Mouse (Mus musculus) liver, embryonic 11.5 days (tissue): ENCODE results near the gene Uggt1. TPM values are rescaled to one million over a fixed set of nuclear protein-coding genes. Genes with fewer than 3 reads are reported as not detected.

Experiments
- ATAC-seq: fragments of 200-750 bp; cut with Nextera tagmentation; replicated peaks from 2 replicates; pipeline ENCODE4 v1.8.0; 2017; ENCODE audit warnings: moderate number of reproducible peaks, mild to moderate bottlenecking, moderate TSS enrichment, moderate library complexity; ENCODE audit not compliant: low FRiP score
- DNase-seq: peaks from one replicate; pipeline ENCODE4 v3.0.0-alpha.2; 2017; ENCODE audit warnings: low spot score
- H3K27ac ChIP-seq: fragments of 300-500 bp; sonication (generic); 2 replicates; pipeline ENCODE4 v1.5.1; 2014; ENCODE audit warnings: mild to moderate bottlenecking, low read depth, low read length, control low read depth
- H3K27me3 ChIP-seq: fragments of 300-500 bp; sonication (generic); replicated peaks from 2 replicates; pipeline ENCODE4 v1.6.1; 2014; ENCODE audit warnings: low read length, mixed read lengths; ENCODE audit not compliant: control insufficient read depth, insufficient read depth
- H3K36me3 ChIP-seq: fragments of 300-500 bp; sonication (generic); 2 replicates; pipeline ENCODE4 v1.6.1; 2014; ENCODE audit warnings: mild to moderate bottlenecking, low read length, moderate library complexity, mixed read lengths; ENCODE audit not compliant: control insufficient read depth, insufficient read depth
- H3K4me1 ChIP-seq: fragments of 300-500 bp; sonication (generic); replicated peaks from 2 replicates; pipeline ENCODE4 v1.6.1; 2014; ENCODE audit warnings: low read length, mixed read lengths; ENCODE audit not compliant: control insufficient read depth, insufficient read depth
- H3K4me2 ChIP-seq: fragments of 300-500 bp; sonication (generic); 2 replicates; pipeline ENCODE4 v1.6.1; 2014; ENCODE audit warnings: mild to moderate bottlenecking, control low read depth, moderate library complexity
- H3K4me3 ChIP-seq: fragments of 300-500 bp; sonication (generic); 2 replicates; pipeline ENCODE4 v1.5.1; 2014; ENCODE audit warnings: low read depth, low read length, control low read depth
- H3K9ac ChIP-seq: fragments of 300-500 bp; sonication (generic); 2 replicates; pipeline ENCODE4 v1.6.1; 2014; ENCODE audit warnings: low read depth, low read length, control low read depth
- H3K9me3 ChIP-seq: fragments of 300-500 bp; sonication (generic); 2 replicates; pipeline ENCODE4 v1.6.1; 2016; ENCODE audit warnings: low read length, inconsistent platforms, mixed read lengths; ENCODE audit not compliant: control insufficient read depth
- WGBS: fragments of 180-500 bp; shearing (Covaris S2); extraction: QIAGEN DNeasy Blood & Tissue Kit; methylation state at CpG from one replicate; pipeline ENCODE4 v1.1.7; 2014; 5-methylcytosine and 5-hydroxymethylcytosine counted together
- polyA plus RNA-seq: library from polyadenylated mRNA; unstranded; fragments of >200 nt; fragmentation: Nextera tagmentation; extraction: Ambion mirVana; gene quantifications from 2 replicates; pipeline ENCODE4 v1.2.1, GENCODE M21; 2014

The Uggt1 gene
- polyA plus RNA-seq, 1 experiment from 2014 or later = 55.8 TPM

DNA sequence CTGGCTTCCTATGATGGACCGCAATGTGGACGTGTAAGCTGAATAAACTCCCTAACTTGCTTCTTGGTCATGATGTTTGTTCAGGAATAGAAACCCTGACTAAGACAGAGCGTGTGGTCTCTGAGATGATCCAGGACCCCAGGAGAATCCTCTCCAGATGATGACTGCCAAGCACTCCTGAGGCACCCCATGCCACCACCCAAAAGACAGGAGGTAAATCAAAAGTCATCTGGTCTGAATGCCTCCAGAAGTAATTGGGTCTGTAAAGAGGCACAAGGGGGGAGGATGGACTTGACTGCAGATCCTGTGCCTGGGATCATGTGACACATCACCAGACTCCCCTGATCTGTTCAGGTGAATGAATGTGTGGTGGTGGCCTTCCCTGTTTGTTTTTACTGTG lies 131.9 kb downstream of the Uggt1 start:
- H3K4me3 ChIP-seq = no peak overlapping the region
- H3K36me3 ChIP-seq = no peaks in the 10 kb centered on the region
- H3K27ac ChIP-seq = no peak overlapping the region
- 80% methylated on average over 3 of the region's 3 CpGs for WGBS
- H3K9ac ChIP-seq = no peak overlapping the region
- no peak for DNase-seq
- ATAC-seq = no peak
- H3K4me1 ChIP-seq = 0 out of 2 replicates have a peak, but pooled peaks cover 3% of the 10 kb centered on the region
- no peak overlapping the region for H3K4me2 ChIP-seq
- no peaks in the 10 kb centered on the region for H3K27me3 ChIP-seq
- H3K9me3 ChIP-seq = no peaks in the 10 kb centered on the region

DNA sequence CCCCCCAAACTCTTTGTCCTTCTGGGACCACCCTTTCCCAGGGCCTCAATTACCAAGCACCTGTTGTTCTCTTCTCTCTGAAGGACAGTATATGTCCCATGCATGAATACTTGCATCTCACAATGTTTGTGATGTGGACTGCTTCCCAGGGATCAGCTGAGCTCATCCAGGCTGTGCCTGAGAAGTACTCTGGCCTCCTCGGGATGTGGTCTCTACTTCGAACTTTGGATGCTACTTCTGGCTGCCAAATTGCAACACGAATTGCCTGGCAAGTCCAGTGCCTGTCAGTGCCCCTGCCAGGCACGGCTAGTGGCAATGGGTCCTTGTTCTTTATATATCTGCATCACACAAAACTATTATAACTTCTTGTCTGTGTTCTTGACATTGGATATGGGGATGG lies 134.5 kb downstream of the Uggt1 start:
- no peaks in the 10 kb centered on the region for H3K27me3 ChIP-seq
- no peaks in the 10 kb centered on the region for H3K4me1 ChIP-seq
- no peak overlapping the region for H3K4me3 ChIP-seq
- ATAC-seq (no peak), DNase-seq (no peak)
- WGBS = 81% methylated on average over 4 of the region's 4 CpGs
- no peak overlapping the region for H3K27ac ChIP-seq
- H3K9me3 ChIP-seq = no peaks in the 10 kb centered on the region
- peaks cover 12% of the 10 kb centered on the region for H3K36me3 ChIP-seq
- H3K4me2 ChIP-seq = no peak overlapping the region
- H3K9ac ChIP-seq = no peak overlapping the region

DNA sequence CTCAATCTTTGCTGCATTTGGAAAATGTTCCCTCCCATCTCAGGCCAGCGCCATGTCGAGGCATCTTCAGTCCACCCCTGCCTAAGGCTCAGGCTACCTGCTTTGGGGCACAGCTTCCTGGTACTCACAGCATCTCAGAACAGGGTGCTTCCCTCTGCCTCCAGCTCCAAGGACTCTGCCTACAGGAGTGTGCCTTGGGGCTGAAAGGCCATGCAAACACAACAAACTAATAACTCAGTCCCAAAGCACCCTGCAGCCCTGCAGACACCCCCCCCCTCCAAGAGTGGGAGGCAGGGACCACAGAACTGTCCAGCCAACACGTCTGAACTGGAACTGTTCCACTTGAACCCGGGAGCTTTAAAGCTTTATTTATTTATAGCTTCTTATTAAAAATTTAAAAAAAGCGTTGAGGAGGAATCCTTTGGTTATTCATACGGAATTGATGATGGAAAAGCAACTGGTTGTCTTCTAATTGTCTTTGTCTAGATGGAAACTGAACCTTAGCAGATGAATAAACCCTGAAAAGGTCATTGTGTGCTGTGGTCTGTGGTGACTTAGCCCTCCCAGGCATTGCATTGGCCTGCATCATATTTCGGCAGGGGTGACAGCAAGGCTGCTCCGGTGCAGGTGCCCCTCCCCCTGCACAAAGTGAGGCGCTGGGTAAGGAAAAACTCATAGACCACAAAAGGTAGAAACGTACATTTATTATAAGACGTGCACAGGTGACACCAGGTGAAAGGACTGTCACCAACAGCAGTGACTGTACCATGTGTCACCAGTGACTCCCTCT lies 138.4 kb downstream of the Uggt1 start:
- H3K9me3 ChIP-seq = no peaks in the 10 kb centered on the region
- WGBS = 85% methylated on average over 11 of the region's 11 CpGs
- H3K36me3 ChIP-seq = peaks cover 32% of the 10 kb centered on the region
- no peaks in the 10 kb centered on the region for H3K4me1 ChIP-seq
- H3K4me3 ChIP-seq = no peak overlapping the region
- H3K9ac ChIP-seq = no peak overlapping the region
- ATAC-seq (no peak), DNase-seq (no peak)
- H3K4me2 ChIP-seq = no peak overlapping the region
- no peak overlapping the region; the same call in 1 of the 2 replicates for H3K27ac ChIP-seq
- H3K27me3 ChIP-seq = no peaks in the 10 kb centered on the region

DNA sequence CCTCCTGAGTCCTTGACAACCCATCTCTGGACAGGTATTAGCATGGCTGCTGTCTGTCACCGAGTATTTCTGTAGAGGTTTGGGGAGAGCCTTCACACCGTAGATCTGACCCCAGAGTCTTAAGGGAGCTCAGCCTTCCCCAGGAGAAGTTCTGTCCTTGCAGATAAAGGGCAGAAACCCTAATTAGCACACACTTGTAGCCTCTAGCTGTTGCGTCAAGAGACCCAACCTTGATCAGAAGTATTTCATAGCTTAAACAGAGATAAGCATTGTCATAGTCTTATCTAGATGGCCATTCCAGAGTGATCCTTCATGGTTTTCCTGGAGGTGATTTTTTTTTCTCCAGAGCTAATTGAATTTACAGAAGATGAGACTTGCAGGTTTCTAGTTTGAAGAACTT lies 144.1 kb downstream of the Uggt1 start:
- no peak overlapping the region for H3K27ac ChIP-seq
- 72% methylated on average over 3 of the region's 3 CpGs for WGBS
- no peak for DNase-seq

DNA sequence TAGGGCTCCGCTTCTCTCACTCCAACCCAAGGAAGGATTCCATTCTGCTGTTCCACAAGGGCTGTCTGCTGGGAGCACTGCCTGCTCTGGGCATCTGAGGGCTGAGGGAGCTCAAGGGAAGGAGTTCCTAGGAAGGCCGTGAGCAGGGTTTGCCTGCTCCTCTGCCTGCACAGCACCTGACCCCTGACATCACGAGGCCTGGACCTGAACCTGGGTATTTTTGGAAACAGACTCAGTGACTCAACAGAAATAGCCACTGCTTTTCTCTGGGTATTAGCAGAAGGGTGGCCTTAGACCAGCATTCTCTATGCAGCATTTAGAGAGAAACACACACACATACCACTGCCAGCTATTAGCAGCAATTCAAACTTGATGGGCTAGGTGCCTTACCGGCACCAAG lies 146.1 kb downstream of the Uggt1 start:
- no peak overlapping the region for H3K4me2 ChIP-seq
- H3K4me1 ChIP-seq = peaks cover 28% of the 10 kb centered on the region
- 85% methylated on average over 4 of the region's 4 CpGs for WGBS

More for the DNA sequence above, 144.1 kb downstream of the Uggt1 start:
- H3K36me3 ChIP-seq = peaks cover 28% of the 10 kb centered on the region
- H3K4me2 ChIP-seq = no peak overlapping the region
- no peak overlapping the region for H3K9ac ChIP-seq
- ATAC-seq = no peak
- H3K4me1 ChIP-seq = peaks cover 18% of the 10 kb centered on the region
- H3K9me3 ChIP-seq = no peaks in the 10 kb centered on the region
- no peaks in the 10 kb centered on the region for H3K27me3 ChIP-seq
- no peak overlapping the region for H3K4me3 ChIP-seq

DNA sequence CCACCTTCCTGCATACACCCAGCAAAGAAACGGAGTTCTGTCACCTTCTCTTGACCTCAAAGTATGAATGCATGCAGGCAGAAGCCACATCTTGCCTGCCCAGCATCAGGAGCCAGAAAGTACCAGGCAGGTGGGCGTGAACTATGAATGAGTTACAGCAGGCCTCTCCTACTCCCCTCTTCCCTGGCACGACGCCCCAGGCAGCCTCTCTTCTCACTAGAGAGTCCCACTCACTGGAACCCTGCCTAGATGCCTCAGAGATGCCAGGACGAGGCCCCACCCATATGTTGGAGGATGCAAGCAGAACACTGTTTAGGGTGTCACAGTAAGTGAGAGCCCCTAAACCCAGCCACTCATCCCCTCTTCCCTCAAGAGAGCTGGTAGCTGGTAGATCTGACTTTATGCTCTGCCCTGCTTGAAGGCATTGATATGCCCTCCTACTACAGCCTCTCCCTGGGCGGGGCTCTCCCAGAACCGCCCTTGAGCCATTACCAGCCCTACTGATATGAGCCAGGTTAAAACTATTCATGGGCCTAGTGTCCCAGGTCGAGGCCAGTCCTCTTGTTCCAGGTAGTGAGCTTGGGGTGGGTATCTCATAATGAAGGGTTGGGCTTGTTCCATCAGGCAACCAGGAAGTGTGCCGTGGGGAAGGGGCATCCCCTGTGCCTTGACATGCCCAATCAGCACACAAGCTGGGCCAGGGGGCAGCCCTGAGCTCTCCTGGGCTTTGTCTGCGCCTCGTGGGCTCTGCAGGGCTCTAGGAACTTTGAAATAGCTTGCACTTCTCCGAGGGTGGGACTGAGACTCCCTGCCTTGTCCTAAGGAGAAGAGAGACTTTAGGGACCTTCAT lies 148.9 kb downstream of the Uggt1 start:
- peaks cover 20% of the 10 kb centered on the region for H3K36me3 ChIP-seq
- no peaks in the 10 kb centered on the region for H3K9me3 ChIP-seq
- no peaks in the 10 kb centered on the region for H3K27me3 ChIP-seq
- DNase-seq (no peak), ATAC-seq (peak; percentile 81)
- peaks cover 43% of the 10 kb centered on the region for H3K4me1 ChIP-seq
- peak overlapping the region; percentile 51 for H3K9ac ChIP-seq
- WGBS = 65% methylated on average over 12 of the region's 12 CpGs
- H3K4me2 ChIP-seq = peak overlapping the region; percentile 24
- 0 out of 2 replicates have a peak overlapping the region, but pooled peaks have one; percentile 3 for H3K4me3 ChIP-seq
- peak overlapping the region; percentile 60 for H3K27ac ChIP-seq

More for the DNA sequence above, 146.1 kb downstream of the Uggt1 start:
- Histone ChIP-seq H3K9me3 (no peaks in the 10 kb centered on the region), H3K27me3 (no peaks in the 10 kb centered on the region), H3K27ac (no peak overlapping the region), H3K36me3 (peaks cover 25% of the 10 kb centered on the region), H3K4me3 (no peak overlapping the region), H3K9ac (no peak overlapping the region)
- ATAC-seq = no peak
- DNase-seq = no peak

DNA sequence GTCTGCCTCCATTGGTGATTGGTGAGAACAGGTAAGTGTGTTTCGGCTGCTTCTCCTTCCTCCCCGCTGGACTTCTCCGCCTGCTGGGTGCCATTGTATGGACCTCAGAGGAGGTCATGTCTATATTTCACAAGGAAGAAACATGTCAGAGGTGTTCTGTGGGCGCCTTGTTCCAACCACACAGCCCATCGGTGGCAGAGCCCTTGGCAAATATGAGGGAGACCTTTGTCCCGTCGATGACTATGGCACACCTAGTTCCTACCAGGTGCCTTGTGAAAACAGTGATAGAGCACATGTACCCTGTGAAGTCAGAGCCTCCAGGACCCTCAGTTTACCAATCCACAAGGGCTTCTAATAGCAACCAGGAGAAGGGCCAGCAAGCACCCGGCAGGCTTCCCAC lies 150.8 kb downstream of the Uggt1 start:
- Histone ChIP-seq H3K36me3 (peaks cover 20% of the 10 kb centered on the region), H3K27me3 (no peaks in the 10 kb centered on the region), H3K4me3 (no peak overlapping the region), H3K27ac (peak overlapping the region; percentile 26), H3K9ac (no peak overlapping the region), H3K4me1 (peaks cover 55% of the 10 kb centered on the region), H3K9me3 (no peaks in the 10 kb centered on the region), H3K4me2 (no peak overlapping the region)
- WGBS = over 99% methylated on average over 8 of the region's 8 CpGs
- ATAC-seq (no peak), DNase-seq (no peak)

DNA sequence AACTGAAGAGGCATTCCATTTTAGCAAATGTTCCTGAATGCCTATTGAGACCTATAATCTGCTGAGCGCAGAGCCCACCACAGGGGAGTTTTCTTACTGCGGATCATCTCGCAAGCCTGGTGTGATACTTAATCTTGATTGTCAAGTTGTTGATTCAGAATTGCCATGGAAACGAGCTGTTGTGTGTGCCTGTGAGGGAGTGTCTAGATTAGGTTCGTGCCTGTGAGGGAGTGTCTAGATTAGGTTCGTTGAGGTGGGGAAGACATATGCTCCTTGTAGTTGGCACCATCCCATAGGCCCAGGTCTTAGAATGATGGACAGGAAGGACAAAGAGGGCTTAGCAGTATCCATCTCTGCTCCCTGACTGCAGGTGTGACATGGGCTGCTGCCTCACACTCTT lies 153.3 kb downstream of the Uggt1 start:
- H3K9me3 ChIP-seq = no peaks in the 10 kb centered on the region
- no peaks in the 10 kb centered on the region for H3K27me3 ChIP-seq
- peaks cover 25% of the 10 kb centered on the region for H3K36me3 ChIP-seq
- H3K4me2 ChIP-seq = peak overlapping the region; percentile 4
- peak overlapping the region; percentile 41 for H3K9ac ChIP-seq
- peak overlapping the region; percentile 72 for H3K27ac ChIP-seq
- no peak overlapping the region for H3K4me3 ChIP-seq
- WGBS = 38% methylated on average over 6 of the region's 6 CpGs
- H3K4me1 ChIP-seq = peaks cover 66% of the 10 kb centered on the region
- DNase-seq = no peak
- ATAC-seq = peak; percentile 87
